Mouse (Mus musculus) urinary bladder, adult 18-20 months (tissue): ENCODE results near the gene Vcl.
A peak's percentile ranks its signal among the peaks of the same experiment; 100 is the strongest.

Source experiments
- DNase-seq, 2 experiments: peaks; one replicate each; pipeline ENCODE4 v3.0.0; 2022; ENCODE audit warnings: low spot score in 2 of 2, mixed read lengths in 2 of 2

Vcl gene

DNA sequence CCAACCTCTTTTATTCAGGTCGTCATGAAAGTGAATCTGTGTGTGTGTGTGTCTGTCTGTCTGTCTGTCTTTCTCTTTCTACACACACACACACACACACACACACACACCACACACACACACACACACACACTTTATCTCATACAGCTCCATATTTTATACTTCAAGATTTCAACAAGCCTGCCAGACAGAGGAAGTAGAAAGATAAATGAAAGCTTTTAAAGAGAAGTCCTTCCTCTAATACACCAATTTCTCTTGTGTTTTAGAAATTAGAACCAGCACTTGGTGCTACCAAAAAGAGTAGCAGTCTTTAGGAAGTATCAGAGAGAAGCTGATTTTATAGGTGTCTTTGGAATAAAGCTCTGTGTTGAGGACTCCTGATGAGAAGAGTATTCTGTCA is 9.7 kb downstream of the Vcl start:
- no peak for DNase-seq

DNA sequence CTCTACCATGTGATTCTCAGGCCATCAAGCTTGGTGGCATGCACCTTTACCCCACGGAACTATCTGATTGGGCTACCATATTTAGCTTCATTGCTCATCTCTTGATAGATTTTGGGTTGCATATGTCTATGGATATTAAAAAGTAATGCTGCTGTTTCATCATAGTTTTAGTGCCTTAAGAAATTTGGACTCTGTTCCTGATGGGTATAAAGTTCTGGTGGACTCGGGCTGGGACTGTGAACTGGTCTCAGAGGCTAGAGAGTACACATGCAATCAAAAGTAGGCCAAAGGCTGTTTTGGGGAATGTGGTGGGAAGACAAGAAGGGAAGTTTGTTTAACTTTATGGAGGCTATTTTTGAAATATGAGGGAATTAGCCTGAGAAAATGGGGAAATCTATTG is 16.1 kb downstream of the Vcl start:
- DNase-seq, result no peak

DNA sequence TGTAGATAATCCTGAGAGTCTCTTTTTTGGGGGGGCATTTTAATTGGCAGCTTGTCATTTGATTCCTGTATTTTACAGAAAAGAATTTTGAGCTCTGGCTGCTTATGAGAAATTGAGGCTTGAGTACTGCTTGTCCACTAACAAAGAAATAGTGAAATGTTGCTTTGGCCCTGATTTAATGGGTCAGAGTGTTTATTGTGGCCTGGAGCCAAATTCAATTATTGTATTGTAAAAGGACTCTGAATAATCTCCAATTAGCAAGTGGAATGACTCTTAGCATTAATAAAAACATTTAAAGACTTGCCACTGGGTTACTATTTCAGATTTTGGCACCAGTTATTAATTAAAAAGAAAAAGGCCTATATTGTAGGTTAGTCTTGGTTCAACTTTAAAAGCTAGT is 26.8 kb downstream of the Vcl start:
- DNase-seq, result no peak

DNA sequence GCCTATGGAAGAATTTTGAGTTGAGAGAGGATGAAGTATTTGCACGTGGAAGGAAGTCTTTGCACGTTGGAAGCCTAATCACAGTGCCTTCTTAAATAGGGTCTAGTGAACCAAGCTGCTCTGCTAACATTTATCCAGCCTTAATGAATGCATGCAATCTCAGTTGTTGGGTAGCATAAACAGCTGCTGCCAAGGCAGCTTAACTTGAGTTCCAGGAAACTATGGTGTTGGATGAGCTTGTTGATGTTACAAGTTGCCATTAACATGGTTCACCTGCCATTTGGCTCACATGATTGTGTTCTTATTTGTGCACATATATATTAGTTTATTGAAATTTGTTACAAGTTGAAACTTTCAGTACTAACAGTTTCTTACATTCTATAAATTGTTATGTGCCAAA is 29.8 kb downstream of the Vcl start:
- DNase-seq, result no peak

DNA sequence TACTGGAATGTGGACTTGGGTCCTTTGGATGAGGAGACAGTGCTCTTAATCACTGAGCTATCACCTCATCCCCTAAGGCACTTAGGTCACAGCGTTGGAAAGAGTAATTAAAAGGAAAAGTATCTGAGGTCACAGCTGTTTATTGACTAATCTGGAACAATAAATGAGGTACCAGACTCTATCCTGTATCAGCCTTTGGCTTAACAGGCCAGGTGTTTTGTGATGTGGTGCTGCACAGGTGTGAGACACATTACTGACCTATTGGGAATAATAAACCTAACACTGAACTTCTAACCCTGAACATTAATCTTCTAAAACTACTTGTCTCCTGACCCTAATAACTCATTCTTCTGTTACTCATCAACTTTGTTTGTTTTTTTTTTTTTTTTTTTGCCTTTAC is 33.3 kb downstream of the Vcl start:
- DNase-seq, result no peak

DNA sequence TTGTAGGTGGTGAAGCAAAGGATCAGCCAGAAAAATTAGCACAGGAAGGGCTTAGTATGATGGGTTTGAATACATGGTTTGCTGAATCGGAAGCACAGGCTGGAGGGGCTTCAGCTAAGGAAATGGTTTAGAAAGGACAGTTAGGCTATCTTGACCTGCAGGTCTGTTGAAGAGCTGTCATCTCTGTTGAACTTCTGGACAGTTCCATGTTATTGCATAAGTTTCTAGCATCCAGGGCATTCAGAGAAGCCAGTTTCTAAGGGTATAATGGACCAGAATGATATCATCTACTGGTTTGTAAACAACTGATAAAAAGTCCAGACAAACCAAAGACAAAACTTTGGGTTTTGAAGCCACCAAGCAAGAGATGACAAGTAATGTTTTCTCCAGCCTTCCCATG is 33.7 kb downstream of the Vcl start:
- DNase-seq, result no peak

DNA sequence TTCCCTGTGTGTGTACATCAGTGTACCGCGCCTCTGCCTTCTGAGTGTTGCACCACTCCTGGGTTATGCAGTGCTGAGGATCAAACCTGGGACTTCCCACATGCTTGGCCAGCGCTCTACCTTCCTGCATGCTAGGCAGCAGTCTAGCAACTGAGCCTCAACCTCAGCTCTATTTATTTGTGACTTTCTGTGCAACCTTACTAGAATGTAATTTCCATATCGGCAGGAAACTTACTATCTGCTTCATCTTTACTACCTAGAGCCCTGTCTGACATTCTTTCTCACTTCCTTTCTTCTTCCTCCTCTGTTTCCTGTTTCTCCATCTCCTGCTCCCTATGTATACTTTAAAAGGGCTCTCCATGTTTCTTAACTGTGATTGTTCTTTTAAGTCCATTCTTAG is 34.7 kb downstream of the Vcl start:
- DNase-seq, result no peak

DNA sequence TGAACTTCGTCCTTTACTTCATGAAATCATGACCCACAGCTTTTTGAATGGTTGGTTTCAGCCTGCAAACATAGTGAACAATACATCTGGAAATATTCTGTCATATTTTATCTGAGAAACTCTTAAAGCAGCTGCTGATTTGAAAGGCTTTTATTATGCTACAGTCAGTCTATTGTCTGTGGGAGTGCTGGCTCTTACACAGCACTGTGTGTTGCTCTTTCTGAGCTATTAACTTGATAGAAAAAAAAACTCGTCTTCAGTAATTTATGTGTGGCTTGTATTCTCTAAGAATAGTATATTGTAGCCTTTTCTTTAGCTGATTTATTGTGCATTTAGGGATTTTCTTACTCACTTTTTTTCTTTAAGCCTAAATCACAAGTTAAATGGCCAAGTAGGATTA is 35.1 kb downstream of the Vcl start:
- DNase-seq, result no peak

DNA sequence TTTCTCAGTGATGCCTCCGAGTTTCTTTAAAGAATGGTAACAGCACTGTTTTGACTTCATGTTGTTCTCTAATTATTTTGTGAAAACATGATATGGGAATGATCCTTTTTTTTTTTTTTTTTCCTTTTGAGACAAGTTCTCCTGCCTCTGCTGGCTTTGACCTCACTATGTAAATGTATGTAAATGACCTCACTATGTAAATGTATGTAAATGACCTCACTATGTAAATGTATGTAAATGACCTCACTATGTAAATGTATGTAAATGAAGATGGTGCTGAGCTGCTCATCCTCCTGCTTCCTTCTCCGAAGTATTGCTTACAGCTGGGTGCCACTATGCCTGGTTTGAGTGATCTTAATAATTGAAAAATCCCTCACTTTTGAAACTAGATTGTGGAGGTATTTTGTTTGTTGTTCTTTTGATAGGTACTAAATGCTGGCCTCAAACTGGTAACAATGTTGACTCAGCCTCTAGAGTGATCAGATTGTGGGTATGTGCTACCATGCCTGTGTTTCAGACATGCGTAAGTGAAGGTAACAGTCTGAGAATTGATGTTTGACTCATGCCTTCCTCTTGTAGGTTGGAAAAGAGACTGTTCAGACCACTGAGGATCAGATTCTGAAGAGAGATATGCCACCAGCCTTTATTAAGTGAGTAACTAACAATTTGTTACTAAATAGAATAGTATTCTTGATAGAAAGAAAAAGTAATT is 37.9 kb downstream of the Vcl start:
- DNase-seq, result no peak

DNA sequence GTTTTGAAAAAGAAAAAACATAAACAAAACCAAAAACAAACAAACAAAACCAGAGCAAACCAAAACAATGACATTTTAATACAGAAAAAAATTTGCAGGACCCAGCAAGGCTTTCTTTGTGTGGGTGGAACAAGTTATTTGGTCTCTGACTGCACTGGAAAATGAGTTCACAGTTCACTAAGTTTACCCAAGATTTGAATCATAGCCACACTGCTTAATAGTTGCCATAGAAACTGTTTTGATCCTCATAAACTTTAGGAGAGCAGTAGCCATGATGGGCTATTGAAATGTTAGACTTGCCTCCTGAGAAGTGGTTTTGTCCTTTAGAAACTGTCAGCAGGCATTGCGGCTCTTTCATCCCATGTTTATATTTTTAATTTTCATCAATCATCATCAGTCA is 39.9 kb downstream of the Vcl start:
- no peak for DNase-seq

DNA sequence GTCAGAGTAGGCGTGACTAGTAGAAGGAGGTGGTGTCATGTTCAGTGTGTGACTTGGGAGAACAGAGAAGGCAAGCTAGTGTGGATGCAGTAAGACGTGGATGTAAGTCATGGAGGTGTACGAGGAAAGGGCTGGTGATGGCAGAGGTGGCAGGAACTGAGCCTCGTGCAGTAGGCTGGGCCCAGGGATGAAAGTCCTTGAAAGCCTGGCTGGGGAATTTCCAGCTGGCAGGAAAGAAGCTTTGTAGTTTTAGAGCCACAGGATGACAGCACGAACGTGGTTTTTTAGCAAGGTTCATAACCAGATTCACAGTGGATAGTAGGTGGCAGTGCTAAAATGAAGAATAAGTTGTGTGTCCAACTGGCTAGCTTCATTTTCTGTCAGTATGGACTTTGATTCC is 41.2 kb downstream of the Vcl start:
- no peak for DNase-seq

DNA sequence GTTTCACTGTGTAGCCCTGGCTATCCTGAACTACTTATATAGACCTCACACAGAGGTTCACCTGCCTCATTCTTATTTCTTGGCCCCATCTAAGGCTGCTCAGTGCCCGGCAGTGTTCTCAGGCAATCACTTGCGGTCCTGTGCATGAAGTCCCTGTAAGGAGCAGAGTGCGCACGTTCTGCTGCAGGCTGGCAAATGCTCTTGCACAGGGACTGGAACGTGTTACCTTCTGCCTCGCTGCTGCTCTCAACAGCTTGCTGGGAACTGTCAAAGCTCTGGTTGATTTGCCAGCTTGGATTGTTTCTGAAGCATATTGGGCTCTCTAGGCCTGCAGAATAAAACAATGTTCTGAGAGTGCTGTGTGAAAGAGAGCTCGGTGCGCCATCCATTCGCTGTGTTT is 41.7 kb downstream of the Vcl start:
- no peak for DNase-seq

DNA sequence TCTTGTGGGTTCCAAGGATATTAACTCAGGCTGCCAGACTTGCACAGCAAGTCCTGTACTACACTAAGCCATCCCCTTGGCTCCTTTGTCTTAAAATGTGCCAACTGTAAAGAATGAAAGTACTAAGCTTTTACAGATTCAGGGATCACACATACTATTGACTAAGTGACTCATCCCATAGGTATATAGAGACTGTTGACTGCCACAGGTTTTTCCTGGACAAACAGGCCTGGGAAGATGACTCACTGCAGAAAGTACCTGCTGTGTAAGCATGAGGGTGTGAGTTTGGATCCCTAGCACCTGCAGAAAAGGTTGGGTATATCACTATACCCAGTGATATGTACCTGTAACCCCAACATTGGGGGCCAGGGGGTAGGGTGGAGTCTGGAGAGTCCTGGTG is 44.6 kb downstream of the Vcl start:
- DNase-seq, result peak; percentile 19 to 31

DNA sequence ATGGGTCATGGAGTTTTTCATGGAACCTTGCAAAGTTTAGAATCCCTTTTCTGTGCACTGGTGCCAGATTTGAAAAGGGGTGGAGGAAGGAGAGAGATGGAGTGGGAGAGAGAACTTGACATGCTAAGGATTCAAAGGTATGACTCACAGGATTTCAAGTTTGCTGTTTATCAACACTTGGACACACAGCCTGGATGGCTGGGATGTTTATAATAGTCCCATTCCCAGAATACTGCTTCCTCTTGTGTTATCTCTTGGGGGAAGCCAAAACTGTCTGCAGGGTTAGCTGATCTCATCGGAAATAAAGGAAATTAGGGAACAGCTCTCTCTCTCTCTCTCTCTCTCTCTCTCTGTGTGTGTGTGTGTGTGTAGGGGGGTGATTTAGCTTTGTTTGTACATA is 47.5 kb downstream of the Vcl start:
- DNase-seq, result no peak

DNA sequence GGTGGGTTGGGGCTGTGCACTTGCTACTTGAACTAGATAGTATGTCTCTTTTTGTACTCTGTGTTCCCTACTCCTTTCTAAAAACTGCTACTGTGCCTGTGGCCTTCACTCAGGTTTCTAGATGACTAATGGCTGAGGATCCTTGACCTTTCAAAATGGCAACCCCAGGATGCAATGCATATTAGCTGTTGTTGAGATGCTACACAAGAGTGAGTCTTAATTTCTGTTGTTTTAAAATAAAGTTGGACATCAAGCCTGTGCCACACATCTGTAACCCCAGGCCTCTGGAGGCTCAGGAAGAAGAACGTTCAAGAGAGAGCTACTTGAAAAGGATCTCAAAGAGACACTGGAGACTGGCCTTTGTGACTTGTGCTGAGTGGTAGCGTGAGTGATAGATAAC is 48.5 kb downstream of the Vcl start:
- DNase-seq, result no peak

DNA sequence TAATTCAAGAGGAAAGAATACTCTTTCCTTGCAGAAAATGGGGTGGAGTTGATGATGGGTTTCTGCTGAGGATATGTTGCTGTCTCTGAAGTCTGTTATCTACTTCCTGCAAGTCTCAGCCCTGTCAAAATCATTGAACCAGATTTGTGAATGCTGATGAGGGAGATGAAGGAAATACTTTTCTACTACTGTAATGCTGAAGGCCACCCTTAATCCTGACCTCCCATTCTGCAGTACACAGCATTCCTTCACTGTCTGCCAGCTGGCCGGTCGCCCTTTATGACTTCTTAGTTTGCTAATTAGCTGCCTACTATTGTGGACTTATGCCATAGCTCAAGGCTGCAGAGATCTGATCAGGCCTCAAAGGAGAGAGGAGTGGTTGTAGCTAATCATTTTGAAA is 54.6 kb downstream of the Vcl start:
- DNase-seq, result no peak

DNA sequence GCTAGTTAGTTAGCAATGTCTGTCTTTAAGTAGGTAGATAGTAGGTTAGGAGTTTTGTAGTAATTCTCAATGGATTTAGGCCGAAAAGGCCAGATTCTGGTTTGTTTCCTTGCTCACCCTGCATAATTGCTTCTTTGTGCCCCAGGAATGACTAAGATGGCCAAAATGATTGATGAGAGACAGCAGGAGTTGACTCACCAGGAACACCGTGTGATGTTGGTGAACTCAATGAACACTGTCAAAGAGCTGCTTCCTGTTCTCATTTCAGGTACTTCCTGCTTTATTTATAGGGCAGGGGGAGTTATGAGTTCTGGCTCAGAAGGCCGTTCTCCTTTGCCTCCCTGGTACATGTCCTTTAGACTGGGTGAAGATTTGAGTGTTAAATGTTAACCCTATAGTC is 56.3 kb downstream of the Vcl start:
- DNase-seq, result no peak

DNA sequence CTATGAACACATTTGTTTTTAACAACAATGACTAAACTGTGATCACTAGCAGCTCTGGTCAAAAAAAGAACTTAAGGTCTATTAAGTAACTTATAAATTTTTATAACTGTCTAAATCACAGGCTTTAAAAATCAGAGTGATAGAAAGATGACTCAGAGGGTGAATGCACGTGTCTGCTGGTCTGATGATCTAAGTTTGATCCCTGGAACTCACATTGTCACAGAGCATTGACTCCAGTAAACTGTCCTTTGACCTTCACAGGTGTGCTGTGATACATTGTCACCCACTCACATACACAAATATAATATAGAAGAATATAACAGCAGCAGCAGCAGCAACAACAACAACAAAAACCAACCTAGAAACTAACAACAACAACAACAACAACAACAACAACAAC is 62.3 kb downstream of the Vcl start:
- DNase-seq, result no peak

DNA sequence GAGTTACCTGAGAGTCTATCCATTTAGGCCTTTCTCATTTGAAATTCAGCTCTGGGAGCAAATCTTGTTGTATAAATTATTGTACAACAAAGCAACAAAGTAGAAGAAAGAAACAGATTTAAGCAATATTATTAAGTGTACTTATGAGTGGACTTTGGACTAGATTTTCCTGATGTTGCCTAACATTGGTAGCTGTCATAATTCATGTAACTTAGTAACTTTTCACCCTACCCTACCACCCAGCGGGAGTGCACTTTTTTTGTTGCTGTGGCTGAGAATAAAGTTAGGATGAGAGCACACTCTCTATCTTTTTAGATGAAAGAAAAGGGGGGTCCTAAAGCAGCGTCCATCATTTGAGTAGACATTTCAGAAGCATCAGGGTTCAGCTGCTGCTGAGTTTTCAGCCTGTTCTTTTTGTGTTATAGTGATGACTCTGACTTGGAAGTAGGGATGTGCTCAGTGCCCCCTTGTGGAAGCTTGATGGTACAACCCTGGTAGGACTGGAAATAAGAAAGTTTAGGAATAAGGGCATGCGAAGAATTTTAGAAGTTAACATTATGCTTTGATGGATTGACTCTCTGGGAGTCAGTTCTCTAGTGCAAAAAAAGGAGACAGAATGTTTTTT is 64.0 kb downstream of the Vcl start:
- DNase-seq, result peak in 1 of 2 experiments; percentile 16

DNA sequence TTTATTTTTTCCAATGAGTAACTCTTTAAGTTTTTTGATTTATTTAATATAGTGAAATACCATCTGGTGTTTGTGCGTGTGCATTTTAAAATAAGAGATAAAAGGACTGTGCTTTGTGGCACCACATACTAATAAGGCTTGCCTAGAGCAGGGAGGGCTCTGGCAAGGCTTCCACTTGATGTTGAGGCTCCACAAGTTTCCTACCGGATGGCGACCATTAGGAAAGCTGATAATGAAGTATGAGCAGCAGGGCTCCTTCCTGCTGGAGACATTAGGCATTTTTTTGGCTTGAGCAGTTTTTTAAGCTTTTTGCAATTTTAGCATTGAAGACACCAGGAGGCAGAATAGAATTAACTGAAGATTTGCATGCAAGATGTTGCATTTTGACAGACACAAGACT is 65.3 kb downstream of the Vcl start:
- DNase-seq, result no peak

DNA sequence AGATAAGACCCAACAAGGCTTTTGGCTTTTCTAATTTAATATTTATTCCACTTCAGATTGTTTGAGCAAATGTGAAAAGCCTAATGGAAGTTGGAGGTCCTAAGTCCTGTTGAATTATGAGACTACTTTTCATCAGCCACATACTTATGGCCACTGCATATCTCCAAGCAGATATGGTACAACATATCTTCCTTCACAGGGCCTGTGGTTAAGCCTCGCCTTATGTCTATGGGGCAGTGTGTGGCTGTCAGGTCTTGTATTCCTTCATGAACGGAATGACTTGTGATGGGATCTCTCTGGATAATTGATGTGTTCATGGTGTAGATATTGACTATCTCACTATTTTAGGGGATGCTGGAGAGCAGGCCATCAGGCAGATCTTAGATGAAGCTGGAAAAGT is 66.3 kb downstream of the Vcl start:
- DNase-seq, result no peak

DNA sequence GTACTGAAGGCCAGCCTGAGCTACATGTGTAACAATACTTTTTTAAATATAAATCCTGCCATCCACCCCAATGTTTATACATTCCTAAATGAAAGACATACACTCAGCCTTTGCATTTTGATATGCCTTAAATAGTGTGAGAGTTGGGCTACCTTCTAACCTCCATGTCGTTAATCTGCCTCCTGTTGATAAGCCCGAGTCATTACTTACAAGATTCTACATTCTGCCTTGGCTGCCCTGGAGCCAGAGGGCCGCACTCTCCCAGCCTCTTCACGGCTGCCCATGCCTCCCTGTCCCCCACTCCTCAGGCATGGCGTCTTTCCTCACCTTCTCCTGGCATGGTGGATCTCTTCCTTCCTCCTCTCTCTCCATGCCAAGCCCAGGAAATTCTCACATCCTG is 67.2 kb downstream of the Vcl start:
- no peak for DNase-seq

DNA sequence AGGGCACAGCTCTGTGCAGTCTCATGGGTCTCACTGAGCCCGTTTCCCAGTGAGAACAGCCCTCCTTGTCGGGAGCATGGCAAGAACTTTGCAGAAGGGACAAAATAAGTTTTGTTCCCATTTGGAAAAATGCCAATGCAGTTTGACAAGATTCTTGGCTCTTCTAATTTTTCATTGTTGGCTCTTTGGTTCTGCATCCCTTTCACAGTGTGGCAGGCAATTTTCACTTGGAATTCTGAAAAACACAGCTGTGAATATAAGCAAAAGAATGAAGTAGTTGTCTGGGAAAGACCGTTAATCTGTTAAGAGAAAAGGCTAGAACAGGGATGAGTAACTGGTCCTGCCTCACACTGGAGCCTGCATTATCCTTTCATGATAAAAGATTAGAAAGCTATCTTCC is 68.3 kb downstream of the Vcl start:
- DNase-seq, result no peak

DNA sequence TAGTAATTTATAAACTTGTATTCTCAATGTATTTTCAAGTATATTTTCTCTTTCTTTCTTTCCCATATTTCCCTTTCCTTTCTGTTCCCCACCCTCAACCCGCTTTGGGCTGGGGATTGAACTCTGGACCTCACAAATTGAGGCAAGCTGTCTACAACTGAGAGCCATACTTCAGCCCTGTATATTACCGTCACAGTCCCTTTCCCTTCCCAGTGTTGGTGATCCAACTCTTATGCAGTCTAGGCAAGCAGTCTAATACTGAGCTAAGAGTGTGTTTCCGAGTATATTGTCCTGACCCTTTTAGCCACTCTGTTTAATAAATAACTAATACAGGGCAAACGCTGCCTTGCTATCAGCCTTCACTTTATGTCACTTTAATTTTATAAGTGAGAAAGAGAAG is 70.4 kb downstream of the Vcl start:
- DNase-seq, result no peak
